Comparison of ENCODE assay signal across 8 mouse cellular contexts in the genomic region with DNA sequence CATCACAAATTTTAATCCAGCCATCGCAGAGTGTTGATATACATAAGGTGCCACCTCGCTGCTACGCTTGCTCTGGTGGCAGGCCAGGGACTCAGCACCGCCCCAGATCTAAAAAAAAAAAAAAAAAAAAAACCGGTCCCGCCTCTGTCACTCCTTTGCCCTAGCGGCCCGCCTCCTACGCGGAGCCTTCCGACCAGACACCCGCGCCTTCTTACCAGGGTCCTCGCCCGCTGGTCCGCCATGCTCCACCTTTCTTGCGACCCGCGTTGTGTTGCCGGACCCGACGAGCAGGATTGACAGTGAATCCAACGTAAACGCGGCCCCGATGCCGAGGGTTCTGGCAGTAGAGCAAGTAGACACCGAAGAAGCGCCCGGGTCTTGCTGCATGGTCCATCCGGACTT. TPM values are rescaled to one million over a fixed set of nuclear protein-coding genes. Genes with fewer than 3 reads are reported as not detected.
A peak's percentile ranks its signal among the peaks of the same experiment; 100 is the strongest.
DNase-seq lines count a peak whose midpoint lies in the region; ATAC-seq lines count a peak whose summit lies in the region.

Gene Bola2 (plus strand): TSS at position 192 of the 402 bp plus-strand sequence.

- H3K9ac ChIP-seq in intestine, embryonic 15.5 days = peak within 1 kb of the TSS; percentile 85
- peak within 1 kb of the TSS; percentile 90 for H3K9ac ChIP-seq in limb, embryonic 13.5 days
- H3K9ac ChIP-seq in midbrain, embryonic 13.5 days (replicated peaks) = peak within 1 kb of the TSS; percentile 80

- no peaks in the 10 kb centered on the region for H3K9me3 ChIP-seq in intestine, embryonic 15.5 days
- H3K9me3 ChIP-seq in limb, embryonic 13.5 days = no peaks in the 10 kb centered on the region
- no peaks in the 10 kb centered on the region for H3K9me3 ChIP-seq in midbrain, embryonic 13.5 days

- peak; percentile 77 to 84 for DNase-seq in right cerebral cortex, postnatal 10 days (ENCODE audit: low spot score in 2 of 2)
- no peak for DNase-seq in right cerebral cortex, postnatal 25 days
- DNase-seq in c-Kit-positive CD71-positive TER-119-positive erythroid progenitor cells, embryonic 14.5 days (ENCODE audit: low spot score) = peak; percentile 75
- no peak for DNase-seq in gonadal fat pad, adult 2 months (ENCODE audit: low read depth)
- peak; percentile 78 for DNase-seq in testis, postnatal 10 days (ENCODE audit: low spot score)

- H3K27me3 ChIP-seq in intestine, embryonic 15.5 days (replicated peaks) = no peaks in the 10 kb centered on the region
- H3K27me3 ChIP-seq in limb, embryonic 13.5 days = no peaks in the 10 kb centered on the region
- no peaks in the 10 kb centered on the region for H3K27me3 ChIP-seq in midbrain, embryonic 13.5 days

- peak; percentile 86 for ATAC-seq in intestine, embryonic 15.5 days
- ATAC-seq in limb, embryonic 13.5 days (ENCODE audit: low FRiP score, low read depth) = peak; percentile 58
- peak; percentile 52 for ATAC-seq in midbrain, embryonic 13.5 days

- peaks cover 19% of the 10 kb centered on the region for H3K4me1 ChIP-seq in intestine, embryonic 15.5 days (replicated peaks)
- H3K4me1 ChIP-seq in limb, embryonic 13.5 days = peaks cover 26% of the 10 kb centered on the region
- peaks cover 43% of the 10 kb centered on the region for H3K4me1 ChIP-seq in midbrain, embryonic 13.5 days (replicated peaks)

- peak within 1 kb of the TSS; percentile 94 for H3K27ac ChIP-seq in intestine, embryonic 15.5 days
- peak within 1 kb of the TSS; percentile 95 for H3K27ac ChIP-seq in limb, embryonic 13.5 days
- peak within 1 kb of the TSS; percentile 95 for H3K27ac ChIP-seq in midbrain, embryonic 13.5 days

- H3K4me3 ChIP-seq in intestine, embryonic 15.5 days (replicated peaks) = peak within 1 kb of the TSS; percentile 69
- H3K4me3 ChIP-seq in limb, embryonic 13.5 days = peak within 1 kb of the TSS; percentile 84
- peak within 1 kb of the TSS; percentile 69 for H3K4me3 ChIP-seq in midbrain, embryonic 13.5 days (replicated peaks)

- 0 out of 2 replicates have a peak, but pooled peaks cover 15% of the 10 kb centered on the region for H3K36me3 ChIP-seq in intestine, embryonic 15.5 days
- peaks cover 27% of the 10 kb centered on the region for H3K36me3 ChIP-seq in limb, embryonic 13.5 days
- H3K36me3 ChIP-seq in midbrain, embryonic 13.5 days = peaks cover 44% of the 10 kb centered on the region

- WGBS in intestine, embryonic 15.5 days = under 1% methylated on average over 31 of the region's 31 CpGs
- under 1% methylated on average over 31 of the region's 31 CpGs for WGBS in limb, embryonic 13.5 days
- WGBS in midbrain, embryonic 13.5 days = under 1% methylated on average over 31 of the region's 31 CpGs

- H3K4me2 ChIP-seq in intestine, embryonic 15.5 days (replicated peaks) = peak within 1 kb of the TSS; percentile 88
- peak within 1 kb of the TSS; percentile 96 for H3K4me2 ChIP-seq in limb, embryonic 13.5 days (replicated peaks)
- H3K4me2 ChIP-seq in midbrain, embryonic 13.5 days (replicated peaks) = peak within 1 kb of the TSS; percentile 97

RNA-seq across cellular contexts. Expression of gene Bola2, which starts in this region (rescaled TPM):
- polyA plus RNA-seq in gonadal fat pad, adult 2 months (2012; rRNA removed) = 70.6 and 75.0 TPM in 2 replicates
- 118 and 120 TPM in 2 replicates for polyA plus RNA-seq in intestine, embryonic 15.5 days (2015; fragmentation: Nextera tagmentation; extraction: Ambion mirVana)
- polyA plus RNA-seq in limb, embryonic 13.5 days (2015; fragmentation: Nextera tagmentation; extraction: Ambion mirVana) = 134 and 138 TPM in 2 replicates
- polyA plus RNA-seq in midbrain, embryonic 13.5 days (2015; fragmentation: Nextera tagmentation; extraction: Ambion mirVana) = 141 and 158 TPM in 2 replicates

Comparison
In these comparisons a context has a peak if more than half of its experiments do, and no peak if none do; other contexts are left out.
1. DNase-seq: peak in right cerebral cortex, postnatal 10 days (2 of 2), c-Kit-positive CD71-positive TER-119-positive erythroid progenitor cells, embryonic 14.5 days (single experiment) and testis, postnatal 10 days (single experiment); none in right cerebral cortex, postnatal 25 days (single experiment) and gonadal fat pad, adult 2 months (single experiment).
2. Peak in every context shown above with its lines, with median percentiles within 50 percentile points of each other: ATAC-seq, H3K27ac ChIP-seq, H3K4me2 ChIP-seq, H3K4me3 ChIP-seq and H3K9ac ChIP-seq.